ENCODE assay signal across 8 mouse cellular contexts in the genomic region with DNA sequence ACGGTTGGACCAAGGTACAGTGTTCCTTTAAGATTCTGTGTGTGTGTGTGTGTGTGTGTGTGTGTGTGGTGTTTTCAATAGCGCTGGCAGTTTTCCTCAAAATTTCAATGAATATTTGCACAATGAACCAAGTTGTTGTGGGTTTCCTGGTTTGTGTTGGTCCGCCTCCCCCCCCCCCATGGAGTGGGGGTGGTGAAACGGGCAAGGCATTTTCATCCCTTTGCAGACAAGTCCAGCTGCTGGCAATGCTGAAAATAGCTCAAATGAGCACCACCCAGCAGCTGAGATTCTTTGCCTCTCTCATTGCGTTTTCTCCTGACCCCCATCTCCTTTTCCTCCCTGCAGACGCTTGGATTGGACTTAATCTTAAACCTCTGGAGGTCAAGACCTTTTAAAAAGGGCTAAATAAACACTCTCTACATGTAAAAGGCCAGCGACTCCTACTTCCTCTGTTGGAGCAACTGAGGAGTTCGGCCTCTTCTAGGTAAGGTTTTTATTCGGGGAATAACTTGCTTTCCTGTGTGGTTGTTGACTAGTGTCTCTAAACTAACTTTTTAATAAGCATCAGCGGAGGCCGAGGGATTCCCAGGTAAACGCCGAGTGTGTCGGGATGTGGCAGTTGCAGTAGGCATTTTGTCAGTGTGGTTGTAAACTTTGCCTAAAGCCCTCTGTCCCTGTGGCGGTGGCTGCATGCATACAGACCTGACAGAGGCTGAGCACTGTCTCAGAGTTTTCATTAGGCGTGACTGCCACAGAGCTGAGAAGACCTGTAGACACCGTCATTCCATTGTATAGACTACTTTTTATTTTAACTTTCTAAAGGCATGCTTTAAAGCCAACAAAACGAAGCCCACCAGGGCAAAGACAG.
A peak's percentile ranks its signal among the peaks of the same experiment; 100 is the strongest.
DNase-seq lines count a peak whose midpoint lies in the region; ATAC-seq lines count a peak whose summit lies in the region.

No protein-coding gene starts in this region.

- no peaks in the 10 kb centered on the region for H3K9me3 ChIP-seq in lung, embryonic 16.5 days (ENCODE audit: control insufficient read depth, low read length)
- no peaks in the 10 kb centered on the region for H3K9me3 ChIP-seq in liver, embryonic 11.5 days (ENCODE audit: control insufficient read depth, low read length)

- peaks cover 11% of the 10 kb centered on the region for H3K4me1 ChIP-seq in lung, embryonic 16.5 days (replicated peaks; ENCODE audit: control insufficient read depth, insufficient read depth, low read length)
- H3K4me1 ChIP-seq in liver, embryonic 11.5 days (replicated peaks; ENCODE audit: control insufficient read depth, insufficient read depth, low read length) = no peaks in the 10 kb centered on the region

- peak overlapping the region; percentile 31 for H3K4me2 ChIP-seq in lung, embryonic 16.5 days (ENCODE audit: low read depth, low read length)
- no peak overlapping the region for H3K4me2 ChIP-seq in liver, embryonic 11.5 days

- H3K4me3 ChIP-seq in lung, embryonic 16.5 days (ENCODE audit: low read length) = 0 out of 2 replicates have a peak overlapping the region, but pooled peaks have one; percentile 12
- no peak overlapping the region for H3K4me3 ChIP-seq in liver, embryonic 11.5 days (ENCODE audit: low read depth, low read length)

- no peaks in the 10 kb centered on the region for H3K36me3 ChIP-seq in lung, embryonic 16.5 days (ENCODE audit: control insufficient read depth, insufficient read depth, low read length)
- H3K36me3 ChIP-seq in liver, embryonic 11.5 days (ENCODE audit: control insufficient read depth, insufficient read depth, low read length) = no peaks in the 10 kb centered on the region

- H3K27ac ChIP-seq in lung, embryonic 16.5 days (ENCODE audit: low read length) = peak overlapping the region; percentile 36; the same call in 1 of the 2 replicates
- H3K27ac ChIP-seq in liver, embryonic 11.5 days (ENCODE audit: low read depth, low read length) = no peak overlapping the region

- H3K27me3 ChIP-seq in lung, embryonic 16.5 days (ENCODE audit: control insufficient read depth, insufficient read depth, low read depth, low read length) = no peaks in the 10 kb centered on the region
- no peaks in the 10 kb centered on the region for H3K27me3 ChIP-seq in liver, embryonic 11.5 days (replicated peaks; ENCODE audit: control insufficient read depth, insufficient read depth, low read length)

- 21% methylated on average over 18 of the region's 18 CpGs for WGBS in lung, embryonic 16.5 days
- WGBS in liver, embryonic 11.5 days = 45% methylated on average over 18 of the region's 18 CpGs

- DNase-seq in adrenal gland, postnatal 10 days = peak; percentile 34
- DNase-seq in adrenal gland, adult 18-20 months (ENCODE audit: low spot score in 2 of 2) = no peak
- DNase-seq in brain, adult 2 months (ENCODE audit: low read depth, low spot score) = peak; percentile 42
- peak; percentile 71 to 75 for DNase-seq in heart, postnatal 10 days
- no peak for DNase-seq in liver, embryonic 11.5 days (ENCODE audit: low spot score)
- no peak for DNase-seq in frontal cortex, postnatal 36 days (ENCODE audit: low spot score in 2 of 2)
- no peak for DNase-seq in right cerebral cortex, postnatal 10 days (ENCODE audit: low spot score in 2 of 2)

- no peak for ATAC-seq in lung, embryonic 16.5 days (ENCODE audit: low read depth)
- no peak for ATAC-seq in liver, embryonic 11.5 days (replicated peaks; ENCODE audit: low FRiP score)

- intact Hi-C loops in heart, postnatal 10 days (cut with DNase I) = loop anchor here (2.0 to 5.0 kb wide), 5 partner anchors 30 to 204 kb away; no protein-coding TSS in a partner anchor

- peak overlapping the region; percentile 23; the same call in 1 of the 2 replicates for H3K9ac ChIP-seq in lung, embryonic 16.5 days (ENCODE audit: low read length)
- no peak overlapping the region for H3K9ac ChIP-seq in liver, embryonic 11.5 days (ENCODE audit: low read depth, low read length)

Comparison
In these comparisons a context has a peak if more than half of its experiments do, and no peak if none do; other contexts are left out.
1. DNase-seq: peak in adrenal gland, postnatal 10 days (single experiment), brain, adult 2 months (single experiment) and heart, postnatal 10 days (2 of 2); none in adrenal gland, adult 18-20 months (0 of 2), liver, embryonic 11.5 days (single experiment), frontal cortex, postnatal 36 days (0 of 2) and right cerebral cortex, postnatal 10 days (0 of 2).